Mouse (Mus musculus) limb, embryonic 13.5 days (tissue): ENCODE measurements around the gene Slc12a6. TPM values are rescaled to one million over a fixed set of nuclear protein-coding genes. Genes with fewer than 3 reads are reported as not detected.

Source experiments
- ATAC-seq: fragments of 200-750 bp; cut with Nextera tagmentation; 2 replicates; pipeline ENCODE4 v1.8.0; 2017; ENCODE audit warnings: low read depth, moderate number of reproducible peaks, moderate TSS enrichment; ENCODE audit not compliant: low FRiP score
- H3K27ac ChIP-seq: fragments of 300-500 bp; sonication (generic); 2 replicates; pipeline ENCODE4 v1.5.1; 2015; ENCODE audit warnings: inconsistent platforms, mild to moderate bottlenecking, moderate library complexity
- H3K27me3 ChIP-seq: fragments of 300-500 bp; sonication (generic); 2 replicates; pipeline ENCODE4 v1.6.1; 2015; ENCODE audit warnings: mild to moderate bottlenecking, inconsistent platforms
- H3K36me3 ChIP-seq: fragments of 300-500 bp; sonication (generic); 2 replicates; pipeline ENCODE4 v1.6.1; 2015; ENCODE audit warnings: inconsistent platforms, mild to moderate bottlenecking, moderate library complexity
- H3K4me1 ChIP-seq: fragments of 300-500 bp; sonication (generic); 2 replicates; pipeline ENCODE4 v1.6.1; 2015; ENCODE audit warnings: inconsistent platforms
- H3K4me2 ChIP-seq: fragments of 300-500 bp; sonication (generic); replicated peaks from 2 replicates; pipeline ENCODE4 v1.6.1; 2015; ENCODE audit warnings: inconsistent platforms, mild to moderate bottlenecking, moderate library complexity
- H3K4me3 ChIP-seq: fragments of 300-500 bp; sonication (generic); 2 replicates; pipeline ENCODE4 v1.5.1; 2015; ENCODE audit warnings: moderate library complexity, mild to moderate bottlenecking, inconsistent platforms
- H3K9ac ChIP-seq: fragments of 300-500 bp; sonication (generic); 2 replicates; pipeline ENCODE4 v1.6.1; 2015; ENCODE audit warnings: mild to moderate bottlenecking, inconsistent platforms
- H3K9me3 ChIP-seq: fragments of 300-500 bp; sonication (generic); 2 replicates; pipeline ENCODE4 v1.6.1; 2016; ENCODE audit warnings: inconsistent platforms
- WGBS: fragments of 180-500 bp; shearing (Covaris S2); methylation state at CpG from one replicate; pipeline ENCODE4 v1.1.7; 2015; 5-methylcytosine and 5-hydroxymethylcytosine counted together
- polyA plus RNA-seq: library from polyadenylated mRNA; unstranded; fragments of >200 nt; fragmentation: Nextera tagmentation; extraction: Ambion mirVana; gene quantifications from 2 replicates; pipeline ENCODE4 v1.2.1, GENCODE M21; 2015

Gene Slc12a6
- polyA plus RNA-seq, 1 experiment from 2014 or later = 9.2 TPM

DNA sequence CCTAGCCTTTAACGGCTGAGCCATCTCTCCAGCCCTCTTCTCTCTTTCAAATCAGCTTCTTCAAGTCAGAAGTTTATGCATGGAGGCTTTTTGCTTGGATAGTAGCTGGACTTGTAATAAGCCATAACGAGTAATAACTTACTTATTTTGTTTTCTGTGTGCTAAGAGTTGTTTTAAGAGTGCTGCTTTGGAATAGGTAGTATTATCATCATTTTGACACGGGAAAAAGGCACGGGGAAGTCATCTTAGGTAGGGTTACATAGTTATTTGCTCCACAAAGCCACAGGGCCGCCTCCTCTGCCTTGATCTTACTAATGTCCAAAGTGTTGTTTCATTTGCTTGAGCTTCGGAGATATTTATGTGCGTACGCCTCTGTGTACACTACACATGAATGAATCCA is 114.5 kb downstream of the Slc12a6 start:
- Histone ChIP-seq H3K4me3 (peak overlapping the region; percentile 94), H3K4me2 (peak overlapping the region; percentile 72), H3K27ac (no peak overlapping the region), H3K9me3 (no peaks in the 10 kb centered on the region), H3K4me1 (peaks cover 13% of the 10 kb centered on the region), H3K36me3 (0 out of 2 replicates have a peak, but pooled peaks cover 5% of the 10 kb centered on the region), H3K9ac (peak overlapping the region; percentile 92), H3K27me3 (peaks cover 3% of the 10 kb centered on the region; the same call in 1 of the 2 replicates)
- no peak for ATAC-seq
- WGBS = 48% methylated on average over 8 of the region's 8 CpGs

DNA sequence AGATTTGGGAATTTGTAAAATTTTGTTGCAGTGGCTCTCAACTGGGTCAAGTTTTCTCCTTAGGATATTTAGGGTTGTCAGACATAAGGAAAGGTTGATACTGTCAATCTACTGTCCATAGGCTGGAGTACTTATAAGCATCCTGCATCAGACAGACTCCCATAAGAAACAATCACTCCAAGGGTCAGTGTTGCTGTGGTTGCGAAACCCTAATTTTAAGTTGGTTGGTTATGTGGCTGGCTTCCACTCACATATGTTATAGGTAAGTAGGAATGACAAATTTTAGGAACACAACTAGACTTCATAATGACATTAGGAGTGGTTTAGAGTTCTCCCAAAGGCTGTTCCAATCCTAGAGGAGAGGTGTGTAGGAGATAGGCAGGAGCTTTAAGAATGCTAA is 115.6 kb downstream of the Slc12a6 start:
- Histone ChIP-seq H3K9me3 (no peaks in the 10 kb centered on the region), H3K4me2 (no peak overlapping the region), H3K9ac (no peak overlapping the region), H3K36me3 (0 out of 2 replicates have a peak, but pooled peaks cover 5% of the 10 kb centered on the region), H3K27ac (no peak overlapping the region), H3K27me3 (no peaks in the 10 kb centered on the region), H3K4me3 (no peak overlapping the region), H3K4me1 (peaks cover 13% of the 10 kb centered on the region)
- no peak for ATAC-seq
- 100% methylated on average over 1 of the region's 1 CpGs for WGBS

DNA sequence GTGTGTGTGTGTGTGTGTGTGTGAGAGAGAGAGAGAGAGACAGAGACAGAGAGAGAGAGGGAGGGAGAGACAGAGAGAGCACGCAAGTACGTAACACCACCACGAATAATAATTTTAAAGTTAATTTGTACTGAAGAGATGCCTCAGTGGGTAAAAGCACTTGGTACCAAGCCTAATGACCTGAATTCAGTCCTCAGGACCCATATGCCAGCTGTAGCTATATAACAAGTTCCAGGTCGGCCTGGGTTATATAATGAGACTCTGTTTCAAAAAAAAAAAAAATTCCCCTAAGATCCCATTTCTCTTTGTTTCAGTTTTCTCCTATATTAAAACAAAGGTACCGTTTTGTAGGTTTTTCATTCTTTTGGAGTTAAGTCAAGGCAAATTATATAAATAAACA is 125.2 kb downstream of the Slc12a6 start:
- no peaks in the 10 kb centered on the region for H3K9me3 ChIP-seq
- no peak overlapping the region for H3K9ac ChIP-seq
- no peaks in the 10 kb centered on the region for H3K36me3 ChIP-seq
- peaks cover 12% of the 10 kb centered on the region for H3K4me1 ChIP-seq
- no peak for ATAC-seq
- no peaks in the 10 kb centered on the region for H3K27me3 ChIP-seq
- H3K4me2 ChIP-seq = no peak overlapping the region
- H3K4me3 ChIP-seq = no peak overlapping the region
- 66% methylated on average over 5 of the region's 5 CpGs for WGBS
- no peak overlapping the region for H3K27ac ChIP-seq

DNA sequence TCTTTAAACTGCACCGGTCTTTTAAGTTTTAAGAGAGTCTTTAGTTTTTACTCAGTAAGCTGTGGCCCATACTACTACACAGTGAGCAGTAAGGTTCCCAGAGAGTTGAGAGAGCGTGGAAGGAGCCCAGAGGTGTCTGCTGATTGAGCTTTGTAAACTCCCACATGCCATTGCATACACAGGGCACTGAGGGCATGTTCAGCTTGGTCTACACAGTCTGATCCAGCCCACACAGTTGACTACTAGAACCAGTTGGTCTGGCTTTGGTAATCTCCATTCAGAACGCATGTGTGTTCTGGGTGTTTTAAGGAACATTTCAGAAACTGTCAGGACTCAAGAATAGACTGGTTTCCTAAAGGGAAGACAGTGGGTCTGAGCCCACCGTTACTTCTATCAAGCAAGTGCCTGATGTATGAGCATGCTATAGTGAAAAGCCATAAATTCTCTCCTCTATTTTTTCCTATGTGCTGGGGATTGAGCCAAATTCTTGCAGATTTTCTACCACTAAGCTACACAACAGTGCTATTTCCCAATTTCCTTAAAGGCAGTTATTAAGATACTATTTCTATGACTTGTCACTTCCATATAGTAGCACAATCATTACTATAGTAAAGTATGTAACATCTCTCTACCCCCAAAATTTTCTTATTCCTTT is 125.8 kb downstream of the Slc12a6 start:
- 67% methylated on average over 4 of the region's 4 CpGs for WGBS
- H3K27ac ChIP-seq = no peak overlapping the region
- no peak overlapping the region for H3K4me2 ChIP-seq
- H3K27me3 ChIP-seq = no peaks in the 10 kb centered on the region
- ATAC-seq = no peak
- H3K4me1 ChIP-seq = peaks cover 12% of the 10 kb centered on the region
- no peak overlapping the region for H3K9ac ChIP-seq
- no peaks in the 10 kb centered on the region for H3K9me3 ChIP-seq
- no peak overlapping the region for H3K4me3 ChIP-seq
- no peaks in the 10 kb centered on the region for H3K36me3 ChIP-seq

DNA sequence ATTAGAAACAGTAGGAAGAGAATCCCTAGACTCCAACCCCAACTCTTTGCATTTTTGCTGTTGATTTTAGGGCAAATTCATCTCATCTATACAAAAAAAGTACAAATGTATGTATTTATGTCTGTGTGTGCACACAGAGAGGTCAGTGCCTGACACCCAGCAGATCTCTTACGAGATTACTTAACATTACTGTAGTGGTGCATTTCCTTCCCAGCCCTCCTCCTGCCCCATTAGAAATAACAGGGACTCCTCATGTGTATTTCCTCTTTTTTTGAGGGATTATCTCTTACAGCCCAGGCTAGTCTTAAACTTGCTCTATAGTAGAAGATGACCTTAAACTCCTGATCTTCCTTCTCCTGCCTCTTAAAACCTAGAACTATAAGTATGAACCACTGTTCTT is 127.1 kb downstream of the Slc12a6 start:
- peaks cover 12% of the 10 kb centered on the region for H3K4me1 ChIP-seq
- H3K9me3 ChIP-seq = no peaks in the 10 kb centered on the region
- H3K4me3 ChIP-seq = no peak overlapping the region
- H3K4me2 ChIP-seq = no peak overlapping the region
- WGBS = 93% methylated on average over 1 of the region's 1 CpGs
- no peaks in the 10 kb centered on the region for H3K27me3 ChIP-seq
- H3K27ac ChIP-seq = no peak overlapping the region
- no peak for ATAC-seq
- no peak overlapping the region for H3K9ac ChIP-seq
- H3K36me3 ChIP-seq = no peaks in the 10 kb centered on the region

DNA sequence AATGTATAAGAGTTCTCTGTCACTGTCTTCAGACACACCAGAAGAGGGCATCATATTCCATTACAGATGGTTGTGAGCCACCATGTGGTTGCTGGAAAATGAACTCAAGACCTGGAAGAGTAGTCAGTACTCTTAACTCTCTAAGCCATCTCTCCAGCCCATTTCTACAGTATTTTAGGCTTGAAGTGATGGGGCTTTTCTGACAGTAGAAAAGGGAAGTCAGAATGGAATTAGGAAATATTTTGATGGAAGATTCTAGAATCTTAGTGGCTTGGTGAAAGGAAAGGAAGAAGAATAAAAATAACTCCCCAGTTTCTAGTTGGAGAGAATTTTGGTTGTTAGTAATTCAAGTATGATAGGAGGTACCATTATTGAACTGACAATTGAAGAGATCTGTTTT is 128.3 kb downstream of the Slc12a6 start:
- no peak for ATAC-seq
- Histone ChIP-seq H3K4me3 (no peak overlapping the region), H3K27me3 (no peaks in the 10 kb centered on the region), H3K36me3 (no peaks in the 10 kb centered on the region), H3K27ac (no peak overlapping the region), H3K4me2 (no peak overlapping the region), H3K9me3 (no peaks in the 10 kb centered on the region), H3K4me1 (peaks cover 12% of the 10 kb centered on the region), H3K9ac (no peak overlapping the region)

DNA sequence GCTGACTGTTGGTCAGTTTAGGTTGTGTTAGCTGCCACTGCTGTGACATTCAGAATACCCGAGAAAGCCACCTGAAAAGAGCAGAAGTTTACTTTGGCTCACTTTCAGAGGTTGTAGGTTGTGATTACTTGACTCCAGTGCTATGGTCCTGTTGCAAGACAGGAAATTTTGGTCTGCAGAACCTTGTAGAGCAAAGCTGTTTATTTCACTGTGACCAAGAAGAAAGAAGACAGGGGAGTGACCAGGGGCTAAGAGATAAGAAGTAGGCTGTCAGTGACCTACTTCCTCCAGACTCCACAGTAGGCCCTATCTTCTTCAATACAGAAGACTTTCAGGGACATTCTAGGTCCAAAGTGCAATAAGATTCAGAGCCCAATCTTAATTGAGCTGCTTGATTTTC is 131.0 kb downstream of the Slc12a6 start:
- no peaks in the 10 kb centered on the region for H3K9me3 ChIP-seq
- WGBS = 67% methylated on average over 1 of the region's 1 CpGs
- H3K4me3 ChIP-seq = no peak overlapping the region
- no peak for ATAC-seq
- no peaks in the 10 kb centered on the region for H3K4me1 ChIP-seq
- no peaks in the 10 kb centered on the region for H3K36me3 ChIP-seq
- no peak overlapping the region for H3K9ac ChIP-seq
- H3K27ac ChIP-seq = no peak overlapping the region
- no peak overlapping the region for H3K4me2 ChIP-seq
- no peaks in the 10 kb centered on the region for H3K27me3 ChIP-seq

DNA sequence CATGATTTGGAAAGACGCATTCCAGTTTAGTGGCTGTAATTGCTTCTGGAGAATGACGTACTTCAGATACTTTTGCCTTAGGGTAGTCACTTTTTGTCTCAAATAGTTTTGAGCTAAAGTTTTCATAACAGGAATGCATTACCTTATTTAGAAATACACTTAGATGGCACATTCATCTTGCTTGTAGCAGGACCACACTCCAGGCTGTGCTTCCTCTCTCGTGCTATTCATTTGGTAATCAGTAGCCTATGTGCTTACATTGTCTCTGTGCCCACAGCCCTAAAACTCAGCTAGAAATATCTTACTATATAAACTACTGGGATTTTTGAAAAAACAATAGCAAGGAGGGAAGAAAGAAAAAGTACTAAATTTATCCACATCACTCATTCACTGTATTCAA is 141.4 kb downstream of the Slc12a6 start:
- no peaks in the 10 kb centered on the region for H3K27me3 ChIP-seq
- no peak overlapping the region for H3K4me3 ChIP-seq
- no peak overlapping the region for H3K27ac ChIP-seq
- H3K36me3 ChIP-seq = peaks cover 27% of the 10 kb centered on the region
- ATAC-seq = no peak
- no peak overlapping the region for H3K4me2 ChIP-seq
- H3K9me3 ChIP-seq = no peaks in the 10 kb centered on the region
- H3K9ac ChIP-seq = no peak overlapping the region
- H3K4me1 ChIP-seq = no peaks in the 10 kb centered on the region
- WGBS = 84% methylated on average over 3 of the region's 3 CpGs

Other genes with a start within 250 kb of the Slc12a6 start
- gene Olfr1311, start 241.4 kb upstream of the Slc12a6 start, polyA plus RNA-seq = not detected in 2 replicates
- gene Olfr1312, start 215.6 kb upstream of the Slc12a6 start, polyA plus RNA-seq = not detected in 2 replicates
- not detected in 2 replicates for gene Olfr1313, start 188.0 kb upstream of the Slc12a6 start, polyA plus RNA-seq
- not detected in 2 replicates for gene Olfr1314, start 169.0 kb upstream of the Slc12a6 start, polyA plus RNA-seq
- gene Olfr1315-ps1, start 150.4 kb upstream of the Slc12a6 start, polyA plus RNA-seq = not detected in 2 replicates
- not detected in 2 replicates for gene Olfr1316, start 130.8 kb upstream of the Slc12a6 start, polyA plus RNA-seq
- not detected in 2 replicates for gene Olfr1317, start 125.5 kb upstream of the Slc12a6 start, polyA plus RNA-seq
- 0.08 TPM in 1 of 2 replicates, not detected in the other for gene Olfr1318, start 111.6 kb upstream of the Slc12a6 start, polyA plus RNA-seq
- gene Lpcat4, start 26.4 kb upstream of the Slc12a6 start, polyA plus RNA-seq = 15.2 and 18.4 TPM in 2 replicates
- not detected in 2 replicates for gene Nutm1, start 6.5 kb upstream of the Slc12a6 start, polyA plus RNA-seq
- gene Nop10, start 3.9 kb upstream of the Slc12a6 start, polyA plus RNA-seq = 189 and 193 TPM in 2 replicates
- gene Gm21985, start 489 bp downstream of the Slc12a6 start, polyA plus RNA-seq = not detected in 2 replicates
- gene Emc4, start 102.2 kb downstream of the Slc12a6 start, polyA plus RNA-seq = 114 and 116 TPM in 2 replicates
- 48.4 and 53.0 TPM in 2 replicates for gene Katnbl1, start 113.4 kb downstream of the Slc12a6 start, polyA plus RNA-seq
- 15.5 and 17.0 TPM in 2 replicates for gene Emc7, start 189.2 kb downstream of the Slc12a6 start, polyA plus RNA-seq
- not detected in 2 replicates for gene Chrm5, start 214.9 kb downstream of the Slc12a6 start, polyA plus RNA-seq
- gene Aven, start 227.1 kb downstream of the Slc12a6 start, polyA plus RNA-seq = 6.1 and 6.8 TPM in 2 replicates